Mouse (Mus musculus) kidney, adult 8-10 months (tissue): ENCODE data around the gene Stk24.

Experiments used
- DNase-seq, 2 experiments: peaks; one replicate each; pipeline ENCODE4 v3.0.0; 2022

Gene Stk24

DNA sequence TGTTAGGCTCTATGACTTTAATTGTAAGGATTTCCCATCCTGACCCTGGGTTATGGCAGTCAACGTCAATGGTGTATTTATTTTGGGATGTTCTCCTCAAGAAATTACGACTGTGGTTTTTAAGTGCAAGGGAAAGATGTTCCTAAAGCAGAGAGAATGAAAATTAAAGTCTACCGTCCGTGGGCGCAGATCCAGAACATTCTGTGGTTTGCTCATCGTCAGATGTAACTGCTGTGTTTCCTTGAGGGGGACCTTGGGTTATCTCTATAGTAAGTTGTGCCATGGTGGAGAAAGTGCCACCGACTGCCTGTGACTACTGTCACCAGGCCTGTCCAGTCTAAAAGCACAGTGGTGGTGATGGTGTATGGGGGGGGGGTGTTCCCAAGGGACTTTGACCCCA is 122.9 kb downstream of the Stk24 start:
- no peak for DNase-seq

DNA sequence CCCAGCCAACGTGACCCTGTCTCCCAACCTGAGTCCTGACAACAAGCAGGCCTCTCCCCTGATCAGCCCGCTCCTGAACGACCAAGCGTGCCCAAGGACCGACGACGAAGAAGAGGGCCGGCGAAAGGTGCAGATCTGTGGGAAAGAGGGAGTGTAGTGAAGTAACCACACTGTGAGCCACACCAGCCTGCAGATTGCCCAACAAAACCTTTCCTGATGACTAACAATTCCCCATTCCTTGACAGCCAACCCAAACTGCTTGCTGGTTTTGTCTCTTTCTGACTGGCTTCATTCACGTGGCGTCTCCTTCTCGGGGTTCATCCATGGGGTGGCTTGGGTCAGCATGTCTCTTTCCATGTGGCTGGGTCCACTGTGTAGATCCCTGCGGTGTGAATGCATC is 124.3 kb downstream of the Stk24 start:
- DNase-seq: no peak

DNA sequence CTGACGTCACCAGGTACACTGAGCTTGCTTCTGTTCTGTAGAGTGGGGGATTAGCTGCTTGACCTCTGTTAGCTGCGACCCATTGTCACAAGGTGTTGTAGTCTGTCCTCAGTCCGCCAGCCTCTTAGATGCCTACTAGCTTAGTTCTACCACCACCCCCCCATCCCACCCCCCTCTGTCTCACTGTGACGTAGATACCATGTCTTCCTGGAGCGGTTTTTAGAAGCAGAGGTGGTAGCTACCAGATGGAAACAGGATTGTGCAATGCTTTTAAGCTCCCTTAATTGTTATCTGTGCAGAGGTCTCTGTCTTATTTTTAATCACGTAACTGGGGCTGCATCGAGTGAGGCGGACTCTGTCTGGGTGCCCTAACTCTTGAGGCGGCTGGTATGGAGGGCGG is 124.9 kb downstream of the Stk24 start:
- no peak for DNase-seq

DNA sequence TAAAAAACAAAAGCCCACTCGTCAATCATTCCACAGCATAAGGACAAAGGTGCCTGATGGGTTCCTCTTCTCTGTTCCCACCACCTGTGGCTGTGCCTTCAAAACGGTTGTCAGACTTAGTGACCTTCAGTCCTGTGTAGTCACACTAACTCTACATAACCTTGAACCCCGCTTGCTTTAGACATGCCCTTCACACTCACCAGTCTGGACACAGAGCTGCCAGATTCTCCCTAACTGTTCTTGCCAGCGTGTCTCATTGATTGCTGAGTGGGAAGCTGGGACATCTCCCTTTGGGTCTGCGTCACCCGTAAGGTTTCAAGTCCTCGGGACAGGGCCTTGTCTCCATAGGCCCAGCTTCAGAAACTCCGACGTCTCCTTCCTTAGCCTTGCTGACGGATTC is 127.3 kb downstream of the Stk24 start:
- DNase-seq: no peak

DNA sequence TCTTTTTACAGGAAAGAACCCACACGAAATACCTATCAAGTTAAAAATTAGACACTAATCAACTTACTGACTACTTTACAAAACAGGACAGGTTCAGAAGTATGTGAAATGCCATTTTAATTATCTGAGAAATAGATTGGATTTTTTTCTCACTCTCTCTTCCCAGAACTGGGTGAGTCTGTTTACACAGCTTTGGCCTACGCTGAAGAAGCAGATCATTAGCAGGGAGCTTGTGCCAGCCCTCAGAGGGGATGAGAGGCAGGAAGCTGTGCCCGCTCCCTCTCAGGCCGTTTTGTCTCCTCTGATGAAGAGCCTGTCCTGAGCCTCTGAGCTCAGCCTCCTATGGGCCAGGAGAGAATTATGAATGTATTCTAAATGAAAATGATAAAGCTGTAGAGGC is 128.1 kb downstream of the Stk24 start:
- no peak for DNase-seq

DNA sequence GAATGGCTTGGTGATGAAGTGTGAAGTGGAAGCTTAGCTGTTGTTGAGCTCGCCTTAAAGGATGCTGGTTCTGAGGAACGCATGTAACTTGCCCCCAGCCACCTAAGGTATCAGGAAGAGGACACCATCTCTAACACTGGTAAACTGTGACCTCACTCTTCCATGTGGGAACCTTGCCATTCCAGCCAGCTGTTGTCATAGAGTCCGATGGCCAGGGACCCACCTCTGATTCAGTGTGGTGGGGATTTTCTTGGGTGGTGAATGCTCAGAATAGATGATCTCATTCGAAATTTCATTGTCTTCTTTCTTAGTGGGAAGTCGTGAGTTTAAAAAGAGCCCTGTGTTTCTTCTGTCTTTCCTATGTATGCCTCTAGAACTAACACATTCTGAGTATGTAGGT is 128.7 kb downstream of the Stk24 start:
- no peak for DNase-seq

DNA sequence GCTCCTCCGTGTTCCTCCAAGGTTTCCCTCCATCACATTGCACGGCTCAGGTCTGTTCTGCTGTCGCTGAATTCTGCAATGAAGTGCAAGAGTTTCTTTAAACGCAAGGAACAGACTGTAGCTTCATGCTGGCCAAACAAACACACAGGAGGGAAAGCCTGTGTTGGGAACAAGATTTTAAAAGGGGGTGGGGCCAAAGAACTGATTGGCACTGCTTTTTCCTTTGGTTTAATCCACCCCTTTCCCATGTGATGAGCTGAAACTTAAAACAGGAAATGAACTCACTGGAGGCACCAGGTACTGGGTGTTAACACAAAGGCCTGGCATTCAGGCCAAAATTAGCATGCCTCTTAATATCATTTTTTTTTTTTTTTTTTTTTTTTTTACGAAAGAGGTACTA is 131.5 kb downstream of the Stk24 start:
- no peak for DNase-seq

DNA sequence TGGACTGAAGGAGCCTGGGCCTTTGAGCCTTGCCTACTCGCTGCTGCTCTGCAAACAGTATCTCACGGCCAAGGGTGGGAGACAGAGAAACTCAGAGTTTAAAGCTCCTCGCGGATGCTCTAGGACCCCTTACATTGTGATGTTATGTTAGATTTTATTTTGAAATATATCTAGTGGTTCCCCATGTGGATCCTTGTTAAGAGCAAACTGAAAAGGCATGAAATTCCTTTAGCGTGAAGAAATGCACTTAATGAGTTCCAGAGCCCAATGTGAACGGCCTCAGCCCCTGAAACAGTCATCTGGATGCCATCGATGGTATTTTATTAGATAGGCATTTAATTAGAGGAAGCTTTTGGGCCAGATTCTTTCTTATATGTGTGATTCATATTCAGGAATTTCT is 132.5 kb downstream of the Stk24 start:
- DNase-seq: no peak

DNA sequence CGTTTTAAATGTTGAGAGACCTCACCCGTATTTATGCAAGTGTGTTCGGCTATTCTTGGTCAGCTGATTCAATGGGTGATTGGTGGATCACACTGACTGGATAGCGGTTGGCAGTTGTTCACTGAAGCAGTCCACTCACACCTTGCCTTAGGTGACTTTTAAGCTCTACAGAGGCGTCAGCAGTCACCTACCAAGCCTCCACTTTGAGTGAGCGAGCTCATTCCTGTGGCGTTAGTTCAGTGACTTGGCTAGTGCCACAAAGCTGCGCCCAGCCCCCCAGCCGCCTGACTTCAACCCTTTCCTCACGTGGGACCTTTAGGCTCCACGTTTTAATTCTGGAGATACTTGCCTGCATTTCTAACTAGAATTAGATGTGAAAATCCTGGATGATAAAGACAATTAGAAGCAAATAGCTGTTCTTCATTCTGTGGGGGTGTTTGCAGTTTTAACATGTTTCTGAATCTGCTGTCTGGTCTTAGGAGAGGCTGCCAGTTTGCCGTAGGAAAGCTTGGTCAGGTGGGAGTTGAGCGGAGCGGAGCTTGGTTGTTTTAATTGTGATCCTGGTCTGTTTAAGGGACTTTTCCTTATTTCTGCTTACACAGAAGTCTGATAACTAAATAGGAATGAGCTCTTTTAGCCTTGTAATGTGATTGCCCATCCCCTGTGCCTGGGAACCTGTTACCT is 133.6 kb downstream of the Stk24 start:
- no peak for DNase-seq

DNA sequence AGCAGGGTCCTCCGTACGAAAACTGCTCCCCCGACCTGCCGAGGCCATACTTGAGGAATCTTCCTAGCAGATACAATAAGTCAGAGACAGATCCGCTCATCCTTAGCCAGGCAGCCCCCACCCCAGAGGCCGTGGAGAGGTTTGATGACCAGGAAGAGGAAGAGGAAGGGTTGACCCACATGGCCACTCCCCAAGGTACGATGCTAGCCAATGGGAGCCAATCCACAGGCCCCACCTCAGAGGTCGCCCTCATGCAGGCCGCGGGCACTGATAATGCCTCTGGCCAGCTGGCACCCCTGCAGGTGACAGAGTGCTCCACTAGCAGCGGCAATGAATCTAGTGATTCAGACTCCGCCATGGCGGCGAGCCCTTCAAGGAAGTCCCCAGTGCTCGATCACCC is 135.7 kb downstream of the Stk24 start:
- no peak for DNase-seq

DNA sequence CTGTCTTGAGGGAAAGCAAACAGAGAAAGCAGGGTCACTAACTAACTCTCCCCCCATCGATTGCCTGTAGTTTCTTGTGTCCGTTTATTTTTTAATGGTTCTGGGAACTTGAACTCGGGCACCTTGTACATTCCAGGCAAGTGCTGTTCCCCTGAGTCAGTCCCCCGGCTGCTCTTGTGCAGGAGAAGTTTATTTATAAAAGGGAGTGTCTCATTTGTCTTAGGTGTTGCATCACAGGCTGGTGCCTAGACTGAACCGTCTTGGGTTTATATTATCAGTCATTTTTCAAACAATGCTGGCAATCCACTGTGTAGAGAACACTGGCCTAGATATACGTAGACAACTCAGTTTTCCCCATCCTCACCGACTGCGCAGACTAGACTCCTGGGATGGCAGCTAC is 140.4 kb downstream of the Stk24 start:
- no peak for DNase-seq

DNA sequence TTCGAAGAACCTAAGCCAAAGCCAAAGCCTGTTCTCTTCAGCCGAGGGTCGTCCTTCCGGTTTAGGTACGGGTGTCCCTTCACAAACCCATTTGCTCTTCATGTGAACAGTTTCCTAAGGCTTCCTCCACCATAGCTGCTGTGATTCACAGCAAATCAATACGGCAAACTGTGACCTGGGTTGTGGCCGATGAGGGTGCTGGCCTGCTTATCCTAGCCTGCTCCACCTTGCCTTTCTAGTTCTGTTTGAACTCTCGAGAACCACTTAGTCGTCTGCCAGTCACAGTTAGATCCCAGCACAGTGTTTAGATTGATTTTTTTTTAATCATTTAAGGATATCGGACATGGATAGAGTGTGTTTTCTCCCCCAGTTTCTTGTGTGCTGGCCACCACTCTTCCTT is 141.1 kb downstream of the Stk24 start:
- no peak for DNase-seq

DNA sequence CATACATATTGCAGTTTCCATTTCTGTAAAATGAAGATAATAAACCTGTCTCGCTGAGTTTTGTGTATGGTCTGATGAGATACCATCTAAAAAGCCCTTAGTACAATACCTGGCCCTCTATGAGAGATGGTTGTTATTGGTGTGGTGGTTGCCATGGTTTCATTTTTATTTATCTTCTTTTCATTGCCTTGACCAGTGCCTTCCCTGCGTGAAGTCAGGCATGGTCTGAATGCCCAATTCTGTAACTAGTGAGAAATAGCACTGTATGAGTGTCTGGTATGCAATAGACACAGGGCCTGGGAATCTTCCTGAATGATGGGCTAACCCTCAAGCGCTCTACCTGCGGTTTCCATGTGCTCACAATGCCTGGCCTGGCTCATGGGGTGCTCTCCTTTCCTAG is 143.1 kb downstream of the Stk24 start:
- DNase-seq: no peak
